ENCODE assay signal across 8 mouse cellular contexts in genomic region chr9:57523754-57524153, GRCm38 (mm10). TPM values are rescaled to one million over a fixed set of nuclear protein-coding genes. Genes with fewer than 3 reads are reported as not detected.
A peak's percentile ranks its signal among the peaks of the same experiment; 100 is the strongest.
DNase-seq lines count a peak whose midpoint lies in the region; ATAC-seq and TF ChIP-seq lines count a peak whose summit lies in the region.
"Had no signal": no experiment of that assay in that cellular context is flagged by ENCODE, and none has a peak within 500 bp of the region (broad histone marks: within the 10 kb centered on the region; RNA-seq: fewer than 3 reads in every experiment).

No protein-coding gene starts in this region.

- peaks cover 56% of the 10 kb centered on the region for H3K4me1 ChIP-seq in E14TG2a.4 (replicated peaks; ENCODE audit: low read depth, low read length)

- no peaks in the 10 kb centered on the region for H3K27me3 ChIP-seq in E14TG2a.4 (ENCODE audit: insufficient read depth, low read length)

- no peak for DNase-seq in layer of hippocampus, adult 2 months (ENCODE audit: low spot score in 2 of 2)
- no peak for DNase-seq in layer of hippocampus, postnatal 36 days
- DNase-seq in R1 (ENCODE audit: low read depth, low spot score) = peak; percentile 91
- peak; percentile 48 for DNase-seq in large intestine, adult 2 months (ENCODE audit: low read depth, low spot score)
- DNase-seq in kidney, postnatal 25 days = no peak
- DNase-seq: cerebellum, postnatal 25 days had no signal

- no peak; the same call in 1 of the 2 replicates for ATAC-seq in granulocyte monocyte progenitor cell, adult 5-6 weeks (replicated peaks; ENCODE audit: poor library complexity, severe bottlenecking)

- peak; percentile 90 for TF ChIP-seq CTCF in layer of hippocampus, adult 2 months (conservative IDR thresholded peaks at IDR 0.05)
- TF ChIP-seq CTCF in E14TG2a.4 (conservative IDR thresholded peaks at IDR 0.05; ENCODE audit: low read length) = peak; percentile 64

- H3K36me3 ChIP-seq in E14TG2a.4 (ENCODE audit: insufficient read depth, low read length) = peaks cover 50% of the 10 kb centered on the region

- H3K4me3 ChIP-seq in layer of hippocampus, adult 2 months = no peak overlapping the region
- H3K4me3 ChIP-seq in E14TG2a.4 (replicated peaks; ENCODE audit: low read length) = peak overlapping the region; percentile 98

- H3K9me3 ChIP-seq in E14TG2a.4 (ENCODE audit: low read length) = no peaks in the 10 kb centered on the region

- no peak overlapping the region for H3K27ac ChIP-seq in layer of hippocampus, adult 2 months

- WGBS in large intestine, adult 2 months = 32% methylated on average over 1 of the region's 1 CpGs

RNA-seq across cellular contexts. Expression of gene Cox5a, which starts 2.7 kb away (rescaled TPM):
- total RNA-seq in layer of hippocampus, adult 2 months (2021) = 100 to 1,000 TPM; 372 to 376 TPM
- total RNA-seq in layer of hippocampus, postnatal 36 days (2021) = 100 to 1,000 TPM; 387 to 406 TPM
- polyA plus RNA-seq in large intestine, adult 2 months (2012; rRNA removed) = 594 and 647 TPM in 2 replicates
- total RNA-seq in granulocyte monocyte progenitor cell, adult 5-6 weeks (2014; fragmentation: Nextera tagmentation) = 540 and 741 TPM in 2 replicates
- total RNA-seq in granulocyte monocyte progenitor cell, adult 5-6 weeks (2017) = 121 and 142 TPM in 2 replicates

RNA-seq across cellular contexts. Expression of gene Fam219b, which starts 13.6 kb away (rescaled TPM):
- total RNA-seq in layer of hippocampus, adult 2 months (2021) = 10 to 100 TPM; 19.9 to 25.7 TPM
- 10 to 100 TPM; 18.7 to 19.2 TPM for total RNA-seq in layer of hippocampus, postnatal 36 days (2021)
- polyA plus RNA-seq in large intestine, adult 2 months (2012; rRNA removed) = 3.0 and 4.0 TPM in 2 replicates
- total RNA-seq in granulocyte monocyte progenitor cell, adult 5-6 weeks (2014; fragmentation: Nextera tagmentation) = 7.3 and 7.5 TPM in 2 replicates
- total RNA-seq in granulocyte monocyte progenitor cell, adult 5-6 weeks (2017) = 11.4 and 12.6 TPM in 2 replicates

RNA-seq across cellular contexts. Expression of gene Rpp25, which starts 19.9 kb away (rescaled TPM):
- total RNA-seq in layer of hippocampus, adult 2 months (2021) = 10 to 100 TPM in 1 of 2 experiments, 1 to 10 TPM in 1; 9.5 to 10.2 TPM
- 1 to 10 TPM; 9.4 to 9.9 TPM for total RNA-seq in layer of hippocampus, postnatal 36 days (2021)
- polyA plus RNA-seq in large intestine, adult 2 months (2012; rRNA removed) = 1.5 and 1.6 TPM in 2 replicates
- 0.32 TPM in 1 of 2 replicates, not detected in the other for total RNA-seq in granulocyte monocyte progenitor cell, adult 5-6 weeks (2014; fragmentation: Nextera tagmentation)
- total RNA-seq in granulocyte monocyte progenitor cell, adult 5-6 weeks (2017) = 0.46 TPM in 1 of 2 replicates, not detected in the other

RNA-seq across cellular contexts. Expression of gene Mpi, which starts 28.8 kb away (rescaled TPM):
- total RNA-seq in layer of hippocampus, adult 2 months (2021) = 10 to 100 TPM; 72.5 to 77.6 TPM
- 10 to 100 TPM; 65.9 to 66.3 TPM for total RNA-seq in layer of hippocampus, postnatal 36 days (2021)
- 160 and 177 TPM in 2 replicates for polyA plus RNA-seq in large intestine, adult 2 months (2012; rRNA removed)
- 10.8 and 23.1 TPM in 2 replicates for total RNA-seq in granulocyte monocyte progenitor cell, adult 5-6 weeks (2014; fragmentation: Nextera tagmentation)
- total RNA-seq in granulocyte monocyte progenitor cell, adult 5-6 weeks (2017) = 13.9 and 17.8 TPM in 2 replicates

RNA-seq across cellular contexts. Expression of gene Scamp2, which starts 37.0 kb away (rescaled TPM):
- total RNA-seq in layer of hippocampus, adult 2 months (2021) = 10 to 100 TPM; 22.5 to 26.3 TPM
- 10 to 100 TPM; 24.6 to 25.5 TPM for total RNA-seq in layer of hippocampus, postnatal 36 days (2021)
- polyA plus RNA-seq in large intestine, adult 2 months (2012; rRNA removed) = 218 and 247 TPM in 2 replicates
- 66.9 and 68.5 TPM in 2 replicates for total RNA-seq in granulocyte monocyte progenitor cell, adult 5-6 weeks (2014; fragmentation: Nextera tagmentation)
- total RNA-seq in granulocyte monocyte progenitor cell, adult 5-6 weeks (2017) = 26.8 and 38.2 TPM in 2 replicates

Comparison
In these comparisons a context has a peak if more than half of its experiments do, and no peak if none do; other contexts are left out.
1. DNase-seq: peak in R1 (single experiment) and large intestine, adult 2 months (single experiment); none in layer of hippocampus, adult 2 months (0 of 2), layer of hippocampus, postnatal 36 days (0 of 2) and kidney, postnatal 25 days (0 of 2).
2. RNA of gene Rpp25, which starts 19.9 kb away (total RNA-seq): 9.5 to 10.2 TPM in layer of hippocampus, adult 2 months and 9.4 to 9.9 TPM in layer of hippocampus, postnatal 36 days; 0.32 to 0.46 TPM in granulocyte monocyte progenitor cell, adult 5-6 weeks; every median in the first group is over 4 times any median in the second.